Mouse (Mus musculus) ES-E14 (cell line): ENCODE measurements around the gene Scnn1b.

Experiments
- CHD2 ChIP-seq: IDR thresholded peaks from 2 replicates; pipeline ENCODE4 v1.6.1; 2014; ENCODE audit warnings: mild to moderate bottlenecking, low read depth, low read length, inconsistent platforms
- ZC3H11A ChIP-seq: IDR thresholded peaks from 2 replicates; pipeline ENCODE4 v1.6.1; 2012; ENCODE audit warnings: low read depth, mild to moderate bottlenecking, inconsistent platforms, low read length, borderline replicate concordance
- ZNF384 ChIP-seq: IDR thresholded peaks from 2 replicates; pipeline ENCODE4 v1.6.1; 2012; ENCODE audit warnings: low read depth, low read length, inconsistent platforms

GRCm38 (mm10) chr7:121873998-121874397, 9.2 kb downstream of the Scnn1b start:
- TF ChIP-seq ZC3H11A (no peak), CHD2 (no peak), ZNF384 (no peak)
